Mouse (Mus musculus): ENCODE results near the gene Sv2c.

DNA sequence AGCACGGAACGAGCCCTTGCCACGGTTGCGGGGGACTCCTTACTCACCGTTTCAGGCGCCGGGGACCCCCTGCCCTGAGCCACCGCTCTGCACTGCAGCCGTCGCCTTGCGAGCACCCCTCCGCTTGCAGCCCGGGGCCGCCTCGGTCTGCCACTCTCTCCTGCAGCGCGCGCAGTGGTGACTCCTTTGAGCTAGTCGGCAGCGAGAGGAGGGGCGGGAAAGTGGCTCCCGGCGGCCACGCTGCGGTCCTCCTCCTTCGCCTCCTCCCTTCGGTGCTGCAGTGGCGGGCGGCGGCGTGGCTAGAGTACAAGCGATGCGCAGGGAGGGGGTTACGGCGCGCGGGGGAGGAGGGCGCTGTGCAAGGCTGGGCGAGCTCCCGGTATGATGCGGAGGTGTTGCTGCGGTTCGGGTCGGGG lies at the start of gene Sv2c:
- TF ChIP-seq CTCF (IDR thresholded peaks at IDR 0.05; ENCODE audit: low read depth) (no peak), EP300 (IDR thresholded peaks at IDR 0.05; ENCODE audit: low read depth) (no peak)
